Mouse (Mus musculus) embryonic facial prominence, embryonic 12.5 days (tissue): Measurements from ENCODE around the gene Sval1. TPM values are rescaled to one million over a fixed set of nuclear protein-coding genes. Genes with fewer than 3 reads are reported as not detected.

Experiments used
- ATAC-seq: fragments of 200-750 bp; cut with Nextera tagmentation; 2 replicates; pipeline ENCODE4 v1.8.0; 2017; ENCODE audit not compliant: insufficient number of reproducible peaks, insufficient read depth, low FRiP score, low TSS enrichment
- H3K27ac ChIP-seq: fragments of 300-500 bp; sonication (generic); 2 replicates; pipeline ENCODE4 v1.5.1; 2016; ENCODE audit warnings: mild to moderate bottlenecking
- H3K27me3 ChIP-seq: fragments of 300-500 bp; sonication (generic); 2 replicates; pipeline ENCODE4 v1.6.1; 2016; ENCODE audit warnings: mild to moderate bottlenecking, moderate library complexity
- H3K36me3 ChIP-seq: fragments of 300-500 bp; sonication (generic); 2 replicates; pipeline ENCODE4 v1.6.1; 2016; ENCODE audit warnings: mild to moderate bottlenecking
- H3K4me1 ChIP-seq: fragments of 300-500 bp; sonication (generic); 2 replicates; pipeline ENCODE4 v1.6.1; 2016
- H3K4me2 ChIP-seq: fragments of 300-500 bp; sonication (generic); replicated peaks from 2 replicates; pipeline ENCODE4 v1.6.1; 2016; ENCODE audit warnings: mild to moderate bottlenecking, moderate library complexity
- H3K4me3 ChIP-seq: fragments of 300-500 bp; sonication (generic); 2 replicates; pipeline ENCODE4 v1.5.1; 2016; ENCODE audit warnings: mild to moderate bottlenecking
- H3K9ac ChIP-seq: fragments of 300-500 bp; sonication (generic); 2 replicates; pipeline ENCODE4 v1.6.1; 2016; ENCODE audit warnings: mild to moderate bottlenecking, moderate library complexity
- H3K9me3 ChIP-seq: fragments of 300-500 bp; sonication (generic); 2 replicates; pipeline ENCODE4 v1.6.1; 2016; ENCODE audit warnings: mild to moderate bottlenecking, moderate library complexity
- WGBS: fragments of 180-500 bp; shearing (Covaris S2); methylation state at CpG from one replicate; pipeline ENCODE4 v1.1.7; 2016; 5-methylcytosine and 5-hydroxymethylcytosine counted together
- polyA plus RNA-seq: library from polyadenylated mRNA; unstranded; fragments of >200 nt; fragmentation: Nextera tagmentation; extraction: Ambion mirVana; gene quantifications from 2 replicates; pipeline ENCODE4 v1.2.1, GENCODE M21; 2016

Gene Sval1
- not detected in 2 replicates for polyA plus RNA-seq

- 51% methylated on average over 1 of the region's 1 CpGs for WGBS
- Histone ChIP-seq H3K4me2 (no peak within 1 kb of the TSS), H3K4me3 (no peak within 1 kb of the TSS), H3K36me3 (no peaks in the 10 kb centered on the region), H3K9me3 (no peaks in the 10 kb centered on the region), H3K9ac (no peak within 1 kb of the TSS), H3K4me1 (no peaks in the 10 kb centered on the region), H3K27me3 (no peaks in the 10 kb centered on the region), H3K27ac (no peak within 1 kb of the TSS)
- ATAC-seq: no peak
Measured at GRCm38 (mm10) chr6:41951330-41951729, at the start of gene Sval1. Gene Sval1, plus strand, starts transcription at chr6:41951630.

GRCm38 (mm10) chr6:41911625-41912024 lies 39.8 kb upstream of the Sval1 start:
- no peaks in the 10 kb centered on the region for H3K4me1 ChIP-seq
- H3K27ac ChIP-seq: no peak overlapping the region
- 86% methylated on average over 5 of the region's 5 CpGs for WGBS
- no peaks in the 10 kb centered on the region for H3K36me3 ChIP-seq
- no peak for ATAC-seq
- no peak overlapping the region for H3K4me3 ChIP-seq
- no peaks in the 10 kb centered on the region for H3K9me3 ChIP-seq
- H3K27me3 ChIP-seq: no peaks in the 10 kb centered on the region
- H3K9ac ChIP-seq: no peak overlapping the region
- H3K4me2 ChIP-seq: no peak overlapping the region

- no peak overlapping the region for H3K27ac ChIP-seq
- no peak overlapping the region for H3K4me3 ChIP-seq
- H3K4me2 ChIP-seq: no peak overlapping the region
- H3K4me1 ChIP-seq: no peaks in the 10 kb centered on the region
- no peaks in the 10 kb centered on the region for H3K27me3 ChIP-seq
- no peaks in the 10 kb centered on the region for H3K36me3 ChIP-seq
- H3K9me3 ChIP-seq: no peaks in the 10 kb centered on the region
- WGBS: 63% methylated on average over 2 of the region's 2 CpGs
- ATAC-seq: no peak
- no peak overlapping the region for H3K9ac ChIP-seq
Measured at GRCm38 (mm10) chr6:41914883-41915282, 36.5 kb upstream of the Sval1 start.

- Histone ChIP-seq H3K27ac (no peak within 1 kb of the TSS), H3K27me3 (no peaks in the 10 kb centered on the region), H3K4me1 (no peaks in the 10 kb centered on the region), H3K9me3 (no peaks in the 10 kb centered on the region), H3K4me2 (no peak within 1 kb of the TSS), H3K4me3 (no peak within 1 kb of the TSS), H3K9ac (no peak within 1 kb of the TSS), H3K36me3 (no peaks in the 10 kb centered on the region)
- WGBS: 63% methylated on average over 1 of the region's 1 CpGs
- no peak for ATAC-seq
Measured at GRCm38 (mm10) chr6:41967840-41968239, 16.4 kb downstream of the Sval1 start, which contains the start of gene Sval3. Gene Sval3, plus strand, starts transcription at chr6:41968140.

Other genes starting within 250 kb of the Sval1 start
- 7.4 and 11.1 TPM in 2 replicates for gene Kel, start 247.3 kb upstream of the Sval1 start, polyA plus RNA-seq
- gene Olfr459, start 176.5 kb upstream of the Sval1 start, polyA plus RNA-seq: 0.09 TPM in 1 of 2 replicates, not detected in the other
- gene Pip, start 104.1 kb upstream of the Sval1 start, polyA plus RNA-seq: not detected in 2 replicates
- gene Sval2, start 98.6 kb upstream of the Sval1 start, polyA plus RNA-seq: not detected in 2 replicates
- gene Sval3, start 16.5 kb downstream of the Sval1 start, polyA plus RNA-seq: not detected in 2 replicates
- gene Sva, start 86.8 kb downstream of the Sval1 start, polyA plus RNA-seq: not detected in 2 replicates
- not detected in 2 replicates for gene Tas2r139, start 189.3 kb downstream of the Sval1 start, polyA plus RNA-seq